Mouse (Mus musculus): ENCODE measurements around the gene Klf3. TPM values are rescaled to one million over a fixed set of nuclear protein-coding genes. Genes with fewer than 3 reads are reported as not detected.
"Not testable (repeated sequence)": the region's sequence is repeated elsewhere in the genome, so short reads cannot be mapped to it uniquely, and the experiment has no call there.

Klf3 gene
- polyA plus RNA-seq, 1 experiment = 47.0 TPM

DNA sequence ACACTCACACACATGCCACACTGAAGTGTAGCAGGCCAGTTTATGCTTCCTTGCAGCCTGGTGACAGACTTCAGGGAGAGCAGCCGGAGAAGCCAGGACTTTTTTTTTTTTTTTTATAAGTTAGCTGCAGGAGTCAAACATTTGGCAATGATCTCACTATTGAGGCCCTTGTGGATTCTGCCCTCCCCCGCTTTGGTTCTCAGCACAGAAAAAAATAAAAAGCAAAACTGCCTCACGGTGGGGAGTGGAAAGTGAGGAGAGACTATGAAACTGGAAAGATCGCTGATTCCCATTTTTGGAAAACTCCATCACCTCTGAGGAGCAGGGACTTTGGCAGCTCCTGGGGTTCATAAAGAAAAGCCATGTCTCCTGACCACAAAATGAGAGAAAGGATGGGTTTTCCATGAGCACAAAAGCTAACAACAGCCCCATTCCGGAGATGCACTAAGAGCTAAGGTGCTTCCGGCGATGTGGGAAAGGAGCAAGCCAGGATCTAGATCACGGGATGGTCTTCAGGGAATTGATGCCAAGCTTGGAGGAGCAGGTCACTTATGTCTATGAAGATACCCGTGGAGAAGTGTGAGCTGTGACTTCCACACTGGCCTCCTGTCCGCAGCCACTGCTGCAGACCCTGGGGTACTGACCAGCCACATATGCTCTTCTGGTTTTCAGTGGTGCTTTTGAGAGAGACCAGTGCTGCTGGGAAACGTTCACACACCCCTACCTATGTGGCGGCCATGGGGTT lies 73.1 kb downstream of the Klf3 start:
- no peak for TF ChIP-seq POLR2A (IDR thresholded peaks at IDR 0.05; ENCODE audit: low read depth, low read length)
- no peak for TF ChIP-seq CTCF (conservative IDR thresholded peaks at IDR 0.05; ENCODE audit: insufficient read depth, insufficient read length, low read depth, low read length)
- DNase-seq = peak; percentile 39
- H3K4me1 ChIP-seq (ENCODE audit: control insufficient read depth, insufficient read depth, low read length) = peaks cover 3% of the 10 kb centered on the region; the same call in 1 of the 2 replicates
- no peaks in the 10 kb centered on the region for H3K36me3 ChIP-seq (ENCODE audit: control insufficient read depth, insufficient read depth, low read length)
- H3K27me3 ChIP-seq (replicated peaks; ENCODE audit: control insufficient read depth, insufficient read depth, low read length) = no peaks in the 10 kb centered on the region
- WGBS = 75% methylated on average over 12 of the region's 12 CpGs
- H3K4me3 ChIP-seq (ENCODE audit: insufficient read depth, low read depth, low read length) = no peak overlapping the region
- no peak overlapping the region; the same call in 1 of the 2 replicates for H3K27ac ChIP-seq (ENCODE audit: insufficient read depth, low read depth, low read length)

DNA sequence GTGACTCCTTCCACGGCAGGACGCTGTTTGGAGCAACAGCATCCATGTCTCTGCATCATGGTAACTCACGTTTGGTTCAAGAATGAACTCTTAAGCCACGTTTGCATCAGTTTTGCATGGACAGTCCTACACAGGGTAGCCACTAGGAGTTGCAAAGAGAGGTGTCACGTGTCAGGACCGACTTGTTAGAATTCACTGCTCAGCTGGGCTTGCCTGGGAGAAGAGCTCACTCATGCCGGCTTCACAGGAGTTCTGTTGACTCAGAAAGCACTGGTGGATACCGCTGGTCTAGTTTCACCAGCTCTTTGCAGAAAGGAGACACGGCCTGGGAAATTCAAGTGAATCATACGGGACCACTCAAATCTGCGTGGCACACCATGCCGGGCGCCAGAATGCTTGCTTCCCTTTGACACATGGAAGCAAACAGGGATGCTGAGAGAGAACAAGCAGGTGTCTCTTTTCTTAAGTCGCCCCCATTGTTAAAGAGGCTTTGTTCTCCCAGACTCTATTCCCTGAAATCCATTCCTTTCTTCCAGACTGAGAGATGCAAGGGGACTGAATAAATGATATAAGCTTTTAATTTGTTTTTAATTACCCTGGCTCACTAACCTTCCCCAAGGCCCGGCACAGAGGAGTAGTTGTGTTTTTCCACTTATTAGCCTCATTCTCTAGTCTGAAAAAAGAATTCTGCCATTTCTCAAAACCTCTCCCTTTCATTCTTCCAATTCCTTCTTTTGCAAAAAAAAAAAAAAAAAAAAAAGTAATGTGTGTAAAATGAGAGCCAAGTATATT lies 74.2 kb downstream of the Klf3 start:
- no peaks in the 10 kb centered on the region for H3K27me3 ChIP-seq (replicated peaks; ENCODE audit: control insufficient read depth, insufficient read depth, low read length)
- no peak for TF ChIP-seq CTCF (conservative IDR thresholded peaks at IDR 0.05; ENCODE audit: insufficient read depth, insufficient read length, low read depth, low read length)
- no peak for TF ChIP-seq POLR2A (IDR thresholded peaks at IDR 0.05; ENCODE audit: low read depth, low read length)
- no peak for DNase-seq
- 53% methylated on average over 15 of the region's 15 CpGs for WGBS
- H3K27ac ChIP-seq (ENCODE audit: insufficient read depth, low read depth, low read length) = no peak overlapping the region
- H3K4me1 ChIP-seq (ENCODE audit: control insufficient read depth, insufficient read depth, low read length) = peaks cover 3% of the 10 kb centered on the region; the same call in 1 of the 2 replicates
- no peaks in the 10 kb centered on the region for H3K36me3 ChIP-seq (ENCODE audit: control insufficient read depth, insufficient read depth, low read length)
- H3K4me3 ChIP-seq (ENCODE audit: insufficient read depth, low read depth, low read length) = no peak overlapping the region

DNA sequence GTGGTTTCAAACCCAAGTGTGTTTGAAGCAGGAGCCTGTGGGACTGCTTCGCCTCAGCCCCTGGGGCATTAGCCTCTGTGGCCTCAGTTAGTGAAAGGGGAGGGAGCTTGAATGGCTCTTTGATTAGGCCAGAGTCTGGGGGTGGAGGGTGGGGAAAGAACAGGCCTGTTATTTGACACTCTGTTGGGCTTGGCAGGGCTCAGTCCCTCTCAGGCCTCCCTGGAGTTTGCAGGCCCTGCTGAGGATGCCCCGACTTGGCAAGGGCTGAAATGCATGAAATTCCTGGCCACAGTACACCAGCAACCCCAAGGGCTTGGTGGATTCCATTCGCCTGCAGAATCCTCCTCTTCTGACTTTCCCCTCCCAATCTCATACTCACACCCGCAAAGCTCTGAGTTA lies 74.8 kb downstream of the Klf3 start:
- Histone ChIP-seq H3K27ac (ENCODE audit: insufficient read depth, low read depth, low read length) (no peak overlapping the region), H3K27me3 (replicated peaks; ENCODE audit: control insufficient read depth, insufficient read depth, low read length) (no peaks in the 10 kb centered on the region), H3K4me3 (ENCODE audit: insufficient read depth, low read depth, low read length) (no peak overlapping the region), H3K4me1 (ENCODE audit: control insufficient read depth, insufficient read depth, low read length) (peaks cover 3% of the 10 kb centered on the region; the same call in 1 of the 2 replicates), H3K36me3 (ENCODE audit: control insufficient read depth, insufficient read depth, low read length) (no peaks in the 10 kb centered on the region)
- WGBS = 34% methylated on average over 4 of the region's 4 CpGs
- TF ChIP-seq POLR2A (IDR thresholded peaks at IDR 0.05; ENCODE audit: low read depth, low read length) (no peak), CTCF (conservative IDR thresholded peaks at IDR 0.05; ENCODE audit: insufficient read depth, insufficient read length, low read depth, low read length) (no peak)
- peak; percentile 79 for DNase-seq

DNA sequence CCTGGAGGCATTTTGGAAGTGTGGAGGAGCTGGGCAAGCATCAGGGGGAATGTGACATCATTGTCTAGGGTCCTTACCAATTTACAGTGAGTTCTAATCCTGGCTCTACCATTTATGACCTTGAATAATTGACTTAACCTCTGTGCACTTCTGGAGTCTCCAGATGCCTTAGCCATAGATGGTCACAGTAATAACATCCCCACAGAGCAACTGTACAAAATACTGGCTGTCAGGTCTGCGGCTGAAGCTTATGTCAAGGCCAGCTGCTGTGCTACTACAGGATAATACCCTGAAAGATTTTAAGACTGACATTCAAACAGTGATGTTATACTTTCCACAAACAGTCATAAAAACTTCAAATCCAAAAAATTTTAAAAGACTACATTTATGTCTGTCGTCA lies 75.3 kb downstream of the Klf3 start:
- Histone ChIP-seq H3K4me3 (ENCODE audit: insufficient read depth, low read depth, low read length) (no peak overlapping the region), H3K4me1 (ENCODE audit: control insufficient read depth, insufficient read depth, low read length) (peaks cover 3% of the 10 kb centered on the region; the same call in 1 of the 2 replicates), H3K36me3 (ENCODE audit: control insufficient read depth, insufficient read depth, low read length) (no peaks in the 10 kb centered on the region), H3K27ac (ENCODE audit: insufficient read depth, low read depth, low read length) (0 out of 2 replicates have a peak overlapping the region, but pooled peaks have one; percentile 6), H3K27me3 (replicated peaks; ENCODE audit: control insufficient read depth, insufficient read depth, low read length) (no peaks in the 10 kb centered on the region)
- WGBS = 79% methylated on average over 2 of the region's 2 CpGs
- DNase-seq = no peak
- TF ChIP-seq CTCF (conservative IDR thresholded peaks at IDR 0.05; ENCODE audit: insufficient read depth, insufficient read length, low read depth, low read length) (no peak), POLR2A (IDR thresholded peaks at IDR 0.05; ENCODE audit: low read depth, low read length) (no peak)

DNA sequence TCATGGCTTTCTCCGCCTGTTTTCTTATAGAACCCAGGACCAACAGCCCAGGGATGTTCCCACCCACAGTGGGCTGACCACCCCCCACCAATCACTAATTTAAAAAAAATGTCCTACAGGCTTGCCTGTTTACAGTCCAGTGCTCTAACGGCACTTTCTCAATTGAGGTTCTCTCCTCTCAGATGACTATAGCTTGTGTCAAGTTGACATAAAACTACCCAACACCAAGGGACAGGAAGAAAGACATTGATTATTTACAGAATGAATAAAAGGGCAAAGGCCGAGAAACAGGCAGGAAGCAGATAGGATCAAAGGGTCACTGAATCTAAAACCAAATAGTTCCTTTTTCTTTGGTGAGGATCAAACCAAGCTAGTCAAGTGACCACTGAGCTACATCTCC lies 76.1 kb downstream of the Klf3 start:
- no peak overlapping the region for H3K27ac ChIP-seq (ENCODE audit: insufficient read depth, low read depth, low read length)
- WGBS = 71% methylated on average over 3 of the region's 3 CpGs

GRCm38 (mm10) chr5:64881559-64881958 lies 78.4 kb downstream of the Klf3 start:
- H3K27ac ChIP-seq (ENCODE audit: insufficient read depth, low read depth, low read length); H3K4me3 ChIP-seq (ENCODE audit: insufficient read depth, low read depth, low read length); H3K4me1 ChIP-seq (ENCODE audit: control insufficient read depth, insufficient read depth, low read length); H3K36me3 ChIP-seq (ENCODE audit: control insufficient read depth, insufficient read depth, low read length); DNase-seq; H3K27me3 ChIP-seq (replicated peaks; ENCODE audit: control insufficient read depth, insufficient read depth, low read length): not testable (repeated sequence)
- WGBS = 98% methylated on average over 6 of the region's 10 CpGs

More for the DNA sequence above, 76.1 kb downstream of the Klf3 start:
- peaks cover 7% of the 10 kb centered on the region; the same call in 1 of the 2 replicates for H3K4me1 ChIP-seq (ENCODE audit: control insufficient read depth, insufficient read depth, low read length)
- H3K27me3 ChIP-seq (replicated peaks; ENCODE audit: control insufficient read depth, insufficient read depth, low read length) = no peaks in the 10 kb centered on the region
- no peak for DNase-seq
- H3K36me3 ChIP-seq (ENCODE audit: control insufficient read depth, insufficient read depth, low read length) = no peaks in the 10 kb centered on the region
- TF ChIP-seq CTCF (conservative IDR thresholded peaks at IDR 0.05; ENCODE audit: insufficient read depth, insufficient read length, low read depth, low read length) = no peak
- no peak for TF ChIP-seq POLR2A (IDR thresholded peaks at IDR 0.05; ENCODE audit: low read depth, low read length)
- no peak overlapping the region for H3K4me3 ChIP-seq (ENCODE audit: insufficient read depth, low read depth, low read length)

DNA sequence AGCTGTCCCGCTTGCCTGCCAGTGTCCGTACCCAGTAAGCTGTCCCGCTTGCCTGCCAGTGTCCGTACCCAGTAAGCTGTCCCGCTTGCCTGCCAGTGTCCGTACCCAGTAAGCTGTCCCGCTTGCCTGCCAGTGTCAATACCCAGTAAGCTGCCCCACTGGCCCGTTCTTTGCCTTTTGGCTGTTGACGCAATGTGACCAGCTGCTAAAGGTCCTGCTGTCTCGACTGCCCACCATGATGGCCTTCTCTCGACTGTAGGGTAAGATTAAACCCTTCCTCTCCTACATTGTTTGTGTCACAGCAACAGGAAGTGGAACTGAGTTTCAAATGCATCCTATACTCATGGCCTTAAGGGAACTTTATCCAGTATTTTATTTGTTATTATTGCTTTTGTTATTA lies 78.8 kb downstream of the Klf3 start:
- not testable (repeated sequence) for DNase-seq; H3K27ac ChIP-seq (ENCODE audit: insufficient read depth, low read depth, low read length); H3K27me3 ChIP-seq (replicated peaks; ENCODE audit: control insufficient read depth, insufficient read depth, low read length); H3K4me1 ChIP-seq (ENCODE audit: control insufficient read depth, insufficient read depth, low read length); H3K4me3 ChIP-seq (ENCODE audit: insufficient read depth, low read depth, low read length); H3K36me3 ChIP-seq (ENCODE audit: control insufficient read depth, insufficient read depth, low read length)
- WGBS = 90% methylated on average over 9 of the region's 11 CpGs

Other genes starting within 250 kb of the Klf3 start
- 0.96 and 2.7 TPM in 2 replicates for gene Tlr1, start 130.2 kb downstream of the Klf3 start, polyA plus RNA-seq (2012; rRNA removed)
- gene Tlr6, start 156.7 kb downstream of the Klf3 start, polyA plus RNA-seq (2012; rRNA removed) = 0.33 and 0.41 TPM in 2 replicates
- gene Fam114a1, start 166.7 kb downstream of the Klf3 start, polyA plus RNA-seq (2012; rRNA removed) = 7.7 and 8.8 TPM in 2 replicates